Mouse (Mus musculus): ENCODE results near the gene Prdx3. TPM values are rescaled to one million over a fixed set of nuclear protein-coding genes. Genes with fewer than 3 reads are reported as not detected.

Gene Prdx3
- polyA plus RNA-seq, 1 experiment from 2014 or later: 182 TPM

GRCm38 (mm10) chr19:60905477-60905876 lies 31.1 kb upstream of the Prdx3 start:
- H3K4me3 ChIP-seq (ENCODE audit: low read depth, low read length): no peak overlapping the region
- no peaks in the 10 kb centered on the region for H3K4me1 ChIP-seq (ENCODE audit: insufficient read depth)
- TF ChIP-seq EP300 (IDR thresholded peaks at IDR 0.05; ENCODE audit: low read depth): no peak
- no peak for TF ChIP-seq CTCF (IDR thresholded peaks at IDR 0.05; ENCODE audit: low read depth)
- WGBS (ENCODE audit: insufficient replicate concordance): 82% methylated on average over 5 of the region's 5 CpGs
- DNase-seq (no peak), ATAC-seq (no peak)
- H3K4me2 ChIP-seq (ENCODE audit: low read depth, low read length): no peak overlapping the region
- no peaks in the 10 kb centered on the region for H3K27me3 ChIP-seq (ENCODE audit: insufficient read depth, low read length)
- no peak overlapping the region for H3K27ac ChIP-seq (ENCODE audit: low read depth)
- H3K9ac ChIP-seq (replicated peaks): no peak overlapping the region
- H3K36me3 ChIP-seq (replicated peaks; ENCODE audit: insufficient read depth, low read length): no peaks in the 10 kb centered on the region
- no peaks in the 10 kb centered on the region for H3K9me3 ChIP-seq (ENCODE audit: low read length)

DNA sequence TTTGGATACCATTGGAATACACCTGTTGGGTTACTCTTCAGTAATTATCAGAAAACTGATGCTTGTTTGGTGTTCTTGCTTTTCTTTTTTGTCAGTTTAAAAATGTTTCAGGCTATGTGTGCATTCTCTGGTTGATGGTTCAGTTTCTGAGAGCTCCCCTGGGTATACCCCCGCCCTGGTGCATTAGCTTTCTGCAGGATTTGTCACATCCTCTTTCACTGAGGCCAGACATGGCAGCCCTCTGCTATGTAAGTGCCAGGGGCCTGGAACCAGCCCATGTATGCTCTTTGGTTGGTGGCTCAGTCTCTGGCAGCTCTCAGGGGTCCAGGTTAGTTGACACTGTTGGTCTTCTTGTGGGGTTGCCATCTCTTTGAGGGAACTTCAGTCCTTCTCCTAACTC lies 29.6 kb upstream of the Prdx3 start:
- WGBS (ENCODE audit: insufficient replicate concordance): 64% methylated on average over 1 of the region's 1 CpGs
- no peak overlapping the region for H3K27ac ChIP-seq (ENCODE audit: low read depth)
- no peaks in the 10 kb centered on the region for H3K4me1 ChIP-seq (ENCODE audit: insufficient read depth)
- no peak overlapping the region for H3K4me3 ChIP-seq (ENCODE audit: low read depth, low read length)
- H3K4me2 ChIP-seq (ENCODE audit: low read depth, low read length): no peak overlapping the region
- H3K9ac ChIP-seq (replicated peaks): no peak overlapping the region
- DNase-seq (no peak), ATAC-seq (no peak)
- H3K36me3 ChIP-seq (replicated peaks; ENCODE audit: insufficient read depth, low read length): no peaks in the 10 kb centered on the region
- no peaks in the 10 kb centered on the region for H3K27me3 ChIP-seq (ENCODE audit: insufficient read depth, low read length)
- TF ChIP-seq CTCF (IDR thresholded peaks at IDR 0.05; ENCODE audit: low read depth): no peak
- no peak for TF ChIP-seq EP300 (IDR thresholded peaks at IDR 0.05; ENCODE audit: low read depth)
- H3K9me3 ChIP-seq (ENCODE audit: low read length): no peaks in the 10 kb centered on the region

DNA sequence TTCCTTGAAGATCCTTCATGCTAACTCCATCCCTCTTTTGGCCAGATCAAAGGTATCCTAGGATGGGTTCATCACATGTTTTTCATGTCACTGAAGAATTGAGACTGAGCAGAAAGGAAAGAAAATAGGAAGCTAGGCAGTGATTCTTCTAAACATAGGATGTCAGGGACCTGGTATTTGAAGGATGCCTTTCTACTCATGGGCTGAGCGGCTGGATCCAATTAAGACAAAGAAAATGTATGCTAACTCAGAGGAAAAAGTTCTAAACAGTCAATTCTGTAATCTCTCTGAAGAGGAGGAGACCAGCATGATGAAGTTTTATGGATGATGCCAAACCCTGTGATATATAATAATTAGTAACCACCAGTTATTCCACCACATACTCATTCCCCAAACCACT lies 28.8 kb upstream of the Prdx3 start:
- WGBS (ENCODE audit: insufficient replicate concordance): 75% methylated on average over 1 of the region's 1 CpGs
- Histone ChIP-seq H3K27ac (ENCODE audit: low read depth) (no peak overlapping the region), H3K36me3 (replicated peaks; ENCODE audit: insufficient read depth, low read length) (no peaks in the 10 kb centered on the region), H3K9me3 (ENCODE audit: low read length) (no peaks in the 10 kb centered on the region), H3K9ac (replicated peaks) (no peak overlapping the region), H3K27me3 (ENCODE audit: insufficient read depth, low read length) (no peaks in the 10 kb centered on the region), H3K4me3 (ENCODE audit: low read depth, low read length) (no peak overlapping the region), H3K4me2 (ENCODE audit: low read depth, low read length) (no peak overlapping the region), H3K4me1 (ENCODE audit: insufficient read depth) (no peaks in the 10 kb centered on the region)
- DNase-seq (no peak), ATAC-seq (no peak)
- TF ChIP-seq CTCF (IDR thresholded peaks at IDR 0.05; ENCODE audit: low read depth) (no peak), EP300 (IDR thresholded peaks at IDR 0.05; ENCODE audit: low read depth) (no peak)

GRCm38 (mm10) chr19:60895251-60895880 lies 21.0 kb upstream of the Prdx3 start:
- Histone ChIP-seq H3K36me3 (replicated peaks; ENCODE audit: insufficient read depth, low read length) (no peaks in the 10 kb centered on the region), H3K4me1 (ENCODE audit: insufficient read depth) (0 out of 2 replicates have a peak, but pooled peaks cover 2% of the 10 kb centered on the region), H3K9me3 (ENCODE audit: low read length) (no peaks in the 10 kb centered on the region), H3K27ac (ENCODE audit: low read depth) (no peak overlapping the region), H3K9ac (replicated peaks) (no peak overlapping the region), H3K4me3 (ENCODE audit: low read depth, low read length) (no peak overlapping the region), H3K27me3 (ENCODE audit: insufficient read depth, low read length) (no peaks in the 10 kb centered on the region), H3K4me2 (ENCODE audit: low read depth, low read length) (no peak overlapping the region)
- ATAC-seq: no peak
- 41% methylated on average over 3 of the region's 3 CpGs for WGBS (ENCODE audit: insufficient replicate concordance)
- no peak for DNase-seq
- no peak for TF ChIP-seq CTCF (IDR thresholded peaks at IDR 0.05; ENCODE audit: low read depth)
- no peak for TF ChIP-seq EP300 (IDR thresholded peaks at IDR 0.05; ENCODE audit: low read depth)

- ATAC-seq (no peak), DNase-seq (peak; percentile 83)
- Histone ChIP-seq H3K4me3 (ENCODE audit: low read depth, low read length) (0 out of 2 replicates have a peak overlapping the region, but pooled peaks have one; percentile 79), H3K4me2 (ENCODE audit: low read depth, low read length) (peak overlapping the region; percentile 27; the same call in 1 of the 2 replicates), H3K4me1 (ENCODE audit: insufficient read depth) (peaks cover 16% of the 10 kb centered on the region), H3K27ac (ENCODE audit: low read depth) (no peak overlapping the region), H3K9me3 (ENCODE audit: low read length) (no peaks in the 10 kb centered on the region), H3K27me3 (ENCODE audit: insufficient read depth, low read length) (no peaks in the 10 kb centered on the region), H3K9ac (replicated peaks) (no peak overlapping the region), H3K36me3 (replicated peaks; ENCODE audit: insufficient read depth, low read length) (no peaks in the 10 kb centered on the region)
- TF ChIP-seq CTCF (IDR thresholded peaks at IDR 0.05; ENCODE audit: low read depth) (peak; percentile 90), EP300 (IDR thresholded peaks at IDR 0.05; ENCODE audit: low read depth) (no peak)
- 13% methylated on average over 1 of the region's 1 CpGs for WGBS (ENCODE audit: insufficient replicate concordance)
Measured at GRCm38 (mm10) chr19:60891934-60892547, 17.7 kb upstream of the Prdx3 start.

DNA sequence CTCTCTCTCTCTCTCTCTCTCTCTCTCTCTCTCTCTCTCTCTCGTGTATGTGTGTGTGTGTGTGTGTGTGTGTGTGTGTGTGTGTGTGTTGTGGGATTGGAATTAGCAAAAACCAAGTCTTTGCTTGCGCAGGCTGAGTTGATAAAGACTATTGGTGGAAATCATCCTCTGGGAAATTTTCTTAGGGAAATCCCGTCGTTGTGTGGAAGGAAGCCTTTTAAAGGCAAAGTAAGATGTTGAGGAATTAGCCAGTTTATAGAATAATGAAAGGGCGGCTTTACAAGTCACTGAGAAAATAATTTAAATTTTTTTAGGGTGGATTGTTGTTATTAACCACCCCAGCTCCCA lies 16.7 kb upstream of the Prdx3 start:
- Histone ChIP-seq H3K27ac (ENCODE audit: low read depth) (no peak overlapping the region), H3K27me3 (ENCODE audit: insufficient read depth, low read length) (no peaks in the 10 kb centered on the region), H3K4me2 (ENCODE audit: low read depth, low read length) (peak overlapping the region; percentile 82), H3K36me3 (replicated peaks; ENCODE audit: insufficient read depth, low read length) (no peaks in the 10 kb centered on the region), H3K9me3 (ENCODE audit: low read length) (no peaks in the 10 kb centered on the region), H3K4me3 (ENCODE audit: low read depth, low read length) (peak overlapping the region; percentile 79; the same call in 1 of the 2 replicates), H3K9ac (replicated peaks) (no peak overlapping the region), H3K4me1 (ENCODE audit: insufficient read depth) (peaks cover 16% of the 10 kb centered on the region)
- TF ChIP-seq CTCF (IDR thresholded peaks at IDR 0.05; ENCODE audit: low read depth): no peak
- no peak for TF ChIP-seq EP300 (IDR thresholded peaks at IDR 0.05; ENCODE audit: low read depth)
- ATAC-seq (no peak), DNase-seq (no peak)
- 18% methylated on average over 4 of the region's 5 CpGs for WGBS (ENCODE audit: insufficient replicate concordance)
